Mouse (Mus musculus): Measurements from ENCODE around the gene Cntn5. TPM values are rescaled to one million over a fixed set of nuclear protein-coding genes. Genes with fewer than 3 reads are reported as not detected.

Cntn5 gene
- total and polyA plus RNA-seq, 3 experiments = not detected

- no peak overlapping the region for H3K9ac ChIP-seq (ENCODE audit: insufficient read depth, low read depth)
- in situ Hi-C loops (cut with MboI; ENCODE audit: low pct_ligation_motif_present, low pct_unique_long_range_greater_than_20kb, low sequenced_read_pairs) (no loop called here), dilution Hi-C loops (cut with MboI; ENCODE audit: extremely low pct_ligation_motif_present, extremely low pct_unique_long_range_greater_than_20kb, low sequenced_read_pairs) (no loop called here)
- TF ChIP-seq NELFE (IDR thresholded peaks at IDR 0.05; ENCODE audit: low read depth, low read length) (no peak), CTCF (conservative IDR thresholded peaks at IDR 0.05 in 1 of 2, IDR thresholded peaks at IDR 0.05 in 1 of 2; ENCODE audit: low read depth in 2 of 2, low read length in 2 of 2) (peak in 1 of 2 experiments; percentile 11; a peak in 1 of 4 replicates), MXI1 (IDR thresholded peaks at IDR 0.05; ENCODE audit: low read depth, low read length) (no peak)
- H3K4me3 ChIP-seq (replicated peaks in 1 of 3; ENCODE audit: low read depth in 2 of 3, low read length in 2 of 3, poor library complexity in 1 of 3) = no peak overlapping the region
- no peaks in the 10 kb centered on the region for H3K9me3 ChIP-seq (replicated peaks; ENCODE audit: low read length)
- DNase-seq (ENCODE audit: extremely low read depth) = no peak
- no peak overlapping the region for H3K4me2 ChIP-seq (ENCODE audit: insufficient read depth, low read depth, poor library complexity, severe bottlenecking)
- peaks cover 0 to 7% of the 10 kb centered on the region in 2 experiments; a peak in 2 of 4 replicates for H3K4me1 ChIP-seq (ENCODE audit: control insufficient read depth in 1 of 2, insufficient read depth in 2 of 2)
- no peak overlapping the region for H3K27ac ChIP-seq (ENCODE audit: insufficient read depth, low read depth)
- H3K79me2 ChIP-seq (replicated peaks; ENCODE audit: control insufficient read depth, extremely low read depth, insufficient read depth, poor library complexity, severe bottlenecking) = no peaks in the 10 kb centered on the region
- no peaks in the 10 kb centered on the region for H3K27me3 ChIP-seq (replicated peaks)
- no peaks in the 10 kb centered on the region for H3K36me3 ChIP-seq (replicated peaks in 1 of 2; ENCODE audit: control insufficient read depth in 1 of 2, insufficient read depth in 1 of 2, low read length in 1 of 2)
Measured at GRCm38 (mm10) chr9:10856204-10856892, 48.2 kb downstream of the Cntn5 start.

- H3K4me2 ChIP-seq (ENCODE audit: insufficient read depth, low read depth, poor library complexity, severe bottlenecking) = no peak overlapping the region
- no peaks in the 10 kb centered on the region for H3K79me2 ChIP-seq (replicated peaks; ENCODE audit: control insufficient read depth, extremely low read depth, insufficient read depth, poor library complexity, severe bottlenecking)
- DNase-seq (ENCODE audit: extremely low read depth) = no peak
- H3K36me3 ChIP-seq (replicated peaks in 1 of 2; ENCODE audit: control insufficient read depth in 1 of 2, insufficient read depth in 1 of 2, low read length in 1 of 2) = no peaks in the 10 kb centered on the region
- H3K9ac ChIP-seq (ENCODE audit: insufficient read depth, low read depth) = no peak overlapping the region
- dilution Hi-C loops (cut with MboI; ENCODE audit: extremely low pct_ligation_motif_present, extremely low pct_unique_long_range_greater_than_20kb, low sequenced_read_pairs) (no loop called here), in situ Hi-C loops (cut with MboI; ENCODE audit: low pct_ligation_motif_present, low pct_unique_long_range_greater_than_20kb, low sequenced_read_pairs) (no loop called here)
- H3K27ac ChIP-seq (ENCODE audit: insufficient read depth, low read depth) = no peak overlapping the region
- no peak overlapping the region for H3K4me3 ChIP-seq (replicated peaks in 1 of 3; ENCODE audit: low read depth in 2 of 3, low read length in 2 of 3, poor library complexity in 1 of 3)
- no peaks in the 10 kb centered on the region for H3K9me3 ChIP-seq (replicated peaks; ENCODE audit: low read length)
- H3K4me1 ChIP-seq (ENCODE audit: control insufficient read depth in 1 of 2, insufficient read depth in 2 of 2) = no peaks in the 10 kb centered on the region
- no peaks in the 10 kb centered on the region for H3K27me3 ChIP-seq (replicated peaks)
- no peak for TF ChIP-seq IRF4 (IDR thresholded peaks at IDR 0.05; ENCODE audit: low read depth, low read length)
- no peak for TF ChIP-seq ZNF384 (IDR thresholded peaks at IDR 0.05; ENCODE audit: low read depth, low read length)
- TF ChIP-seq MAZ (IDR thresholded peaks at IDR 0.05; ENCODE audit: low read depth, low read length) = no peak
Measured at GRCm38 (mm10) chr9:10816711-10817110, 87.9 kb downstream of the Cntn5 start.

GRCm38 (mm10) chr9:10797158-10797557 lies 107.4 kb downstream of the Cntn5 start:
- dilution Hi-C loops (cut with MboI; ENCODE audit: extremely low pct_ligation_motif_present, extremely low pct_unique_long_range_greater_than_20kb, low sequenced_read_pairs) (no loop called here), in situ Hi-C loops (cut with MboI; ENCODE audit: low pct_ligation_motif_present, low pct_unique_long_range_greater_than_20kb, low sequenced_read_pairs) (no loop called here)
- H3K4me1 ChIP-seq (ENCODE audit: control insufficient read depth in 1 of 2, insufficient read depth in 2 of 2) = no peaks in the 10 kb centered on the region
- TF ChIP-seq SIN3A (IDR thresholded peaks at IDR 0.05; ENCODE audit: low read length) (no peak), E2F4 (IDR thresholded peaks at IDR 0.05; ENCODE audit: insufficient replicate concordance, low read depth, low read length) (no peak), NELFE (IDR thresholded peaks at IDR 0.05; ENCODE audit: low read depth, low read length) (no peak), USF2 (conservative IDR thresholded peaks at IDR 0.05; ENCODE audit: low read depth, low read length) (no peak), POLR2A (IDR thresholded peaks at IDR 0.05; ENCODE audit: low read depth, low read length) (no peak), CHD1 (IDR thresholded peaks at IDR 0.05; ENCODE audit: low read depth, low read length) (no peak), RAD21 (IDR thresholded peaks at IDR 0.05; ENCODE audit: low read depth, low read length) (no peak), NRF1 (IDR thresholded peaks at IDR 0.05; ENCODE audit: low read depth, low read length) (no peak), BHLHE40 (IDR thresholded peaks at IDR 0.05; ENCODE audit: low read depth, low read length) (no peak), IRF4 (IDR thresholded peaks at IDR 0.05; ENCODE audit: low read depth, low read length) (no peak), UBTF (IDR thresholded peaks at IDR 0.05; ENCODE audit: low read depth, low read length) (no peak), MXI1 (IDR thresholded peaks at IDR 0.05; ENCODE audit: low read depth, low read length) (no peak), JUN (IDR thresholded peaks at IDR 0.05; ENCODE audit: insufficient read depth, low read depth, low read length) (no peak), PAX5 (IDR thresholded peaks at IDR 0.05; ENCODE audit: low read length) (no peak)
- no peaks in the 10 kb centered on the region for H3K36me3 ChIP-seq (replicated peaks in 1 of 2; ENCODE audit: control insufficient read depth in 1 of 2, insufficient read depth in 1 of 2, low read length in 1 of 2)
- H3K27ac ChIP-seq (ENCODE audit: insufficient read depth, low read depth) = no peak overlapping the region
- no peak overlapping the region for H3K4me3 ChIP-seq (replicated peaks in 1 of 3; ENCODE audit: low read depth in 2 of 3, low read length in 2 of 3, poor library complexity in 1 of 3)
- no peaks in the 10 kb centered on the region for H3K27me3 ChIP-seq (replicated peaks)
- H3K9me3 ChIP-seq (replicated peaks; ENCODE audit: low read length) = no peaks in the 10 kb centered on the region
- DNase-seq (ENCODE audit: extremely low read depth) = no peak
- no peak overlapping the region for H3K4me2 ChIP-seq (ENCODE audit: insufficient read depth, low read depth, poor library complexity, severe bottlenecking)
- no peaks in the 10 kb centered on the region for H3K79me2 ChIP-seq (replicated peaks; ENCODE audit: control insufficient read depth, extremely low read depth, insufficient read depth, poor library complexity, severe bottlenecking)
- H3K9ac ChIP-seq (ENCODE audit: insufficient read depth, low read depth) = no peak overlapping the region

All from CH12.LX (cell line).